Mouse (Mus musculus) liver, embryonic 14.5 days (tissue): ENCODE measurements around the gene Hist1h4b. TPM values are rescaled to one million over a fixed set of nuclear protein-coding genes. Genes with fewer than 3 reads are reported as not detected.
"Not testable (repeated sequence)": the region's sequence is repeated elsewhere in the genome, so short reads cannot be mapped to it uniquely, and the experiment has no call there.

Experiments
- ATAC-seq: fragments of 200-750 bp; cut with Nextera tagmentation; 2 replicates; pipeline ENCODE4 v1.8.0; 2017; ENCODE audit warnings: moderate number of reproducible peaks, mild to moderate bottlenecking, moderate library complexity; ENCODE audit not compliant: insufficient read depth
- DNase-seq, 3 experiments: peaks; one replicate each; pipeline ENCODE4 v3.0.0-alpha.2; 2012 to 2013; ENCODE audit warnings: low read depth in 3 of 3, low spot score in 3 of 3
- H3K27ac ChIP-seq: fragments of 300-500 bp; sonication (generic); 2 replicates; pipeline ENCODE4 v1.5.1; 2014; ENCODE audit warnings: moderate library complexity, mild to moderate bottlenecking, control low read depth, inconsistent platforms
- H3K27me3 ChIP-seq: fragments of 300-500 bp; sonication (generic); 2 replicates; pipeline ENCODE4 v1.6.1; 2014; ENCODE audit warnings: mild to moderate bottlenecking, low read length, moderate library complexity; ENCODE audit not compliant: control insufficient read depth, insufficient read depth
- H3K36me3 ChIP-seq: fragments of 300-500 bp; sonication (generic); replicated peaks from 2 replicates; pipeline ENCODE4 v1.6.1; 2014; ENCODE audit warnings: low read depth; ENCODE audit not compliant: control insufficient read depth, insufficient read depth
- H3K4me1 ChIP-seq, 2 experiments: fragments of 200-500 bp in 1 of 2; fragments of 300-500 bp in 1 of 2; sonication (generic) in 1 of 2; replicated peaks; 2 replicates each; pipeline ENCODE4 v1.6.1; 2012 to 2014; ENCODE audit warnings: antibody characterized with exemption in 1 of 2, inconsistent platforms in 1 of 2, low read length in 1 of 2; ENCODE audit not compliant: control insufficient read depth in 2 of 2, insufficient read depth in 2 of 2
- H3K4me2 ChIP-seq: fragments of 300-500 bp; sonication (generic); 2 replicates; pipeline ENCODE4 v1.6.1; 2014; ENCODE audit warnings: low read depth, mild to moderate bottlenecking, control low read depth, moderate library complexity
- H3K4me3 ChIP-seq, 2 experiments: fragments of 200-500 bp in 1 of 2; fragments of 300-500 bp in 1 of 2; sonication (generic) in 1 of 2; 2 replicates each; pipeline ENCODE4 v1.5.1; 2012 to 2014; ENCODE audit warnings: low read depth in 2 of 2, low read length in 2 of 2, mild to moderate bottlenecking in 2 of 2, control low read depth in 1 of 2, inconsistent platforms in 1 of 2, moderate library complexity in 1 of 2; ENCODE audit not compliant: insufficient read depth in 1 of 2
- H3K9ac ChIP-seq: fragments of 300-500 bp; sonication (generic); replicated peaks from 2 replicates; pipeline ENCODE4 v1.6.1; 2014; ENCODE audit warnings: mild to moderate bottlenecking, control low read depth, moderate library complexity
- H3K9me3 ChIP-seq: fragments of 300-500 bp; sonication (generic); 2 replicates; pipeline ENCODE4 v1.6.1; 2016; ENCODE audit warnings: low read length, mixed read lengths; ENCODE audit not compliant: control insufficient read depth
- CTCF ChIP-seq: IDR thresholded peaks from 2 replicates; pipeline ENCODE4 v1.5.1; 2016; ENCODE audit warnings: antibody characterized with exemption, low read depth, control low read depth
- EP300 ChIP-seq: IDR thresholded peaks from 2 replicates; pipeline ENCODE4 v1.6.1; 2016; ENCODE audit warnings: antibody characterized with exemption, low read depth
- WGBS: fragments of 180-500 bp; shearing (Covaris S2); extraction: QIAGEN DNeasy Blood & Tissue Kit; methylation state at CpG from one replicate; pipeline ENCODE4 v1.1.7; 2014; ENCODE audit not compliant: insufficient replicate concordance; 5-methylcytosine and 5-hydroxymethylcytosine counted together
- polyA plus RNA-seq, 2 experiments: library from polyadenylated mRNA; depleted of rRNA in 1 of 2; stranded (reverse) in 1 of 2; unstranded in 1 of 2; fragments of >200 nt; fragmentation: Nextera tagmentation in 1 of 2; extraction: Ambion mirVana in 1 of 2; gene quantifications; 2 replicates each; pipeline versions ENCODE4 v1.2.1 to v1.2.3; 2012 to 2014

Gene Hist1h4b
- polyA plus RNA-seq, 2 experiments = 5.1 to 21.6 TPM

DNA sequence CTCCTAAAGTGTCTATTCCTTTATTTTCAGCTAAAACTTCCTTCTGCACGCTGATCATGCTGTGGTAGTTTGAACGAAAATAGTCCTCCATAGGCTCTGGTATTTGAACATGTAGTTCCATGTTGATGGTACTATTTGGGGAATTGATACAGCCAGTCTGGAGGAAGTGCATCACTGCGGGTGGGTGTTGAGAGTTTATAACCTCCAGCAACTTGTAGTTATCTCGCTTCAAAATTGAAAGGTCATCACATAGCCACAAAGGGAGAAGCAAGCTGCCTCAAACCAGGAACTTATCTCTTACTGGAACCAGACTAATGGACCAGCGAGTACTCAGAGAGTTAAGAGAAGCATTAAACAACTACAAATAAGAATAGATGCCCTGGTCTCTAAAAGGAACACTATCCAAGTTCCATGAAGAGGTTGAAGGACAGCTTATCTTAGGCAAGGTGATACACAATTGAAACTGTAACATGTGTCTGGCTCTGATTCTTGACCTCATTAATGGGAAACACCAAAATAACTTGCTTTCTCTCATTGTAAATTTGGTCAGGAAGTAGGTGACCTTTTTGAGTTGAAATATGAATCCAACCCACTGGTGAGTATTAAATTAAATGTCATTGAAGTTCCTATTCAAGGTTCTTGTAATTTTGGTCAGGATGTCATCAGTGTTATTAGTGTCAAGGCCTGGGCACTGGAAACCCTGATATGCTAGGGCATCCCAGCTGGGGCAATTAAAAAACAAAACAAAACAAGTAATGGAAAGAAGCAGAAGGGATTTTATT lies 40.4 kb upstream of the Hist1h4b start:
- no peak overlapping the region for H3K4me3 ChIP-seq
- no peak for DNase-seq
- no peak overlapping the region for H3K9ac ChIP-seq
- no peaks in the 10 kb centered on the region for H3K36me3 ChIP-seq
- no peaks in the 10 kb centered on the region; the same call in 1 of the 2 replicates for H3K27me3 ChIP-seq
- ATAC-seq = no peak
- H3K9me3 ChIP-seq = no peaks in the 10 kb centered on the region
- H3K27ac ChIP-seq = no peak overlapping the region
- WGBS = 26% methylated on average over 5 of the region's 5 CpGs
- H3K4me1 ChIP-seq = peaks cover 0 to 2% of the 10 kb centered on the region in 2 experiments; a peak in 2 of 4 replicates
- TF ChIP-seq EP300 = no peak
- TF ChIP-seq CTCF = no peak
- H3K4me2 ChIP-seq = no peak overlapping the region

DNA sequence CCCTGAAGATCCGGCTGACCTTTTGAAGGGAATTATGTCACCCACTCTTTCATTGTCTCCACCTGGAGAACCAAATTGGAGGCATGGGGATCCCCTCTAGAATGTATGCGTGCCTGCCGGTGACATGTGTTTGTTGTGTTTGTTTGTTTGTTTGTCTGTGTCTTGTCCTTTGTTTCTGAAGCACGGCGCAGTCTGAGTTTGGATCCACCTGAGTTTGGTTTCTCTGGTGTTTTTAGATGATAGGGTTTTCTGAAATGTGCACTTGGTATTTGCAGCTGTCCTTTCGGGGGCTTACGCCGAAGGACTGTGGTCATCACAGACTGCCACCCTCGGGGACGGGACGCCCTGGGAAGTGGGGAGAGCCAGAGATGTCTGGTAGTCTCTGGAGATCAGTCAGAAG lies 39.6 kb upstream of the Hist1h4b start:
- Histone ChIP-seq H3K9ac (no peak overlapping the region), H3K36me3 (no peaks in the 10 kb centered on the region), H3K4me3 (no peak overlapping the region), H3K9me3 (no peaks in the 10 kb centered on the region), H3K4me1 (peaks cover 0 to 2% of the 10 kb centered on the region in 2 experiments; a peak in 2 of 4 replicates), H3K27ac (no peak overlapping the region), H3K27me3 (no peaks in the 10 kb centered on the region; the same call in 1 of the 2 replicates), H3K4me2 (no peak overlapping the region)
- TF ChIP-seq CTCF (no peak), EP300 (no peak)
- WGBS = 42% methylated on average over 11 of the region's 11 CpGs
- no peak for ATAC-seq
- DNase-seq = no peak

DNA sequence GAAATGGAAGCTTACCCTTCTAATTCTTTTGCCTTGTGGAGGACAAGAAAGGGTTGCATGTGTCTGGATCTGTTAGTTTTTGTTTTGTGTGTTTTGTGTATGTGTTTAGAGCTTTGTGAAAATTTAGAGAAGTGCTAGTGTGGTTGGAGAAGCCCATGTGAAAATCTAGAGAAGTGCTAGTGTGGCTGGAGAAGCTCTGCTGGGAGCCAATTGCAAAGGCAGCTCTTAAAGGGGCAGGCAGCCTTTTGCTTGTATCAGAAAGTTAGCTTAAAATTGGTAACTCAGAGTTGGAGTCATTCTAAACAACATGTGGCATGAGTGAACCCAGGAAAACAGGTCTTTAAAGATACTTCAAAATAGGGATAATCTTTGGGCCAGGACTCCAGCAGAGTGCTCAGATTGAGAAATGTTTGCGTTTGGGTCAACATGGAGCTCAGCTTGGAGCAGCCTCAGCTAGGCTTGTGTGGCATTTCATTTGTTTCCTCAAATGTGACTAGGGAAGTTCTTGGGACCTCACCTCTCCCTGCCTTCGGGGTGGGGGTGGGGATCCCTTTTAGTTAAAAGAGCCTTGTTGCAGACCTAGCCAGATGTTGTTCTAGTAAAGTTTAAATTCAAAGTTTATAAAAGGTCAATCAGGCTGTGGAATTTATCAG lies 39.1 kb upstream of the Hist1h4b start:
- H3K36me3 ChIP-seq, H3K9me3 ChIP-seq, H3K27ac ChIP-seq, H3K4me3 ChIP-seq, H3K4me2 ChIP-seq, ATAC-seq, H3K9ac ChIP-seq, H3K4me1 ChIP-seq, H3K27me3 ChIP-seq, DNase-seq: not testable (repeated sequence)
- 14% methylated on average over 2 of the region's 2 CpGs for WGBS

DNA sequence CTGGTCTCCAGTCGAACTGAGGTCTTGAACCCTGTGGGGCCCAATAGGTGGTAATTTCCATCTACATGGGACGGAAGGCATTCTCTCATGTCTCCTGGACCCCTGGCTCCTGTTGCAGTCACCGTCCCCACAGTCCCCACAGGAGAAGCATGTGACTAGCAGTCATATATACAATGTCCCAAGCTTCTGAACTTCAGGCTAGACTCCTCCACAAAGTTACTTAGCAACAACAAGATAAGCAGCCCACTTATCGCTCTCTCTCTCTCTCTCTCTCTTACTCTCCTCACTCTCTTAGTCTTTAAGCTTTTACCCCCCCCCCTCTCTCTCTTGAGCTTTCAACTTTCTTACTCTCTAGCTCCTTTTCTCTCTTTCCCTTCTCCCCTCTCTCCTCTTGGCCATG lies 32.6 kb upstream of the Hist1h4b start:
- Histone ChIP-seq H3K9me3 (no peaks in the 10 kb centered on the region), H3K4me1 (peaks cover 15 to 29% of the 10 kb centered on the region in 2 experiments), H3K27me3 (no peaks in the 10 kb centered on the region), H3K4me2 (no peak overlapping the region), H3K36me3 (no peaks in the 10 kb centered on the region), H3K9ac (no peak overlapping the region), H3K4me3 (no peak overlapping the region), H3K27ac (no peak overlapping the region)
- DNase-seq = no peak
- ATAC-seq = peak; percentile 69; the same call in 1 of the 2 replicates
- TF ChIP-seq CTCF (no peak), EP300 (no peak)
- 44% methylated on average over 4 of the region's 4 CpGs for WGBS

DNA sequence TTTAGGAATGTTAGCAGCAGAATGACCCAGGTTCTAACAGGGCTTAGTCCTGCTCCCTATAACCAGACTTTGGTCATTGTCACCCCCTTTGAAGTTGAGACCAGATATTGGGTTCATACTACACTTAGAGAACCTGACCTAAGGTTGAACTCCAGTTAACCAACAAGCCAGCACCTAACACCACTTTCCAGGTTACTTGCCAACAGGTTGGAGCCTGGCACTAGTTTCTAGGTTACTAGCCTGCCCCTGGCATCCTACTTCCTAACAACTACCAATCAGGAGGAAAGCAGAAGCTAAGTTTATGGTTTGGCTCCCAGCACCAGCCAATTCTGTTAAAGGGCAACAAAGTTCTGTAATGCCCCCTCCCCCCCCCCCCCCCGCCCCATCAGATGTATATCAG lies 31.6 kb upstream of the Hist1h4b start:
- no peak for DNase-seq
- H3K4me1 ChIP-seq = peaks cover 15 to 33% of the 10 kb centered on the region in 2 experiments
- no peak overlapping the region for H3K27ac ChIP-seq
- no peak overlapping the region for H3K9ac ChIP-seq
- H3K27me3 ChIP-seq = no peaks in the 10 kb centered on the region
- H3K4me2 ChIP-seq = no peak overlapping the region
- H3K4me3 ChIP-seq = no peak overlapping the region
- 33% methylated on average over 1 of the region's 1 CpGs for WGBS
- ATAC-seq = no peak
- no peaks in the 10 kb centered on the region for H3K9me3 ChIP-seq
- no peaks in the 10 kb centered on the region for H3K36me3 ChIP-seq
- no peak for TF ChIP-seq CTCF
